17 mouse cellular contexts compared by ENCODE assay signal in genomic region chr17:10146576-10146975, GRCm38 (mm10).
A peak's percentile ranks its signal among the peaks of the same experiment; 100 is the strongest.
DNase-seq lines count a peak whose midpoint lies in the region; ATAC-seq lines count a peak whose summit lies in the region.
"Had no signal": no experiment of that assay in that cellular context is flagged by ENCODE, and none has a peak within 500 bp of the region (broad histone marks: within the 10 kb centered on the region; RNA-seq: fewer than 3 reads in every experiment).

No protein-coding gene starts in this region.

- peaks cover 32% of the 10 kb centered on the region for H3K4me1 ChIP-seq in heart, embryonic 10.5 days
- peaks cover 14% of the 10 kb centered on the region; the same call in 1 of the 2 replicates for H3K4me1 ChIP-seq in heart, embryonic 11.5 days (ENCODE audit: control insufficient read depth, insufficient read depth, low read length)
- H3K4me1 ChIP-seq in heart, embryonic 16.5 days (ENCODE audit: control insufficient read depth, insufficient read depth, low read length): peaks cover 13% of the 10 kb centered on the region
- H3K4me1 ChIP-seq: kidney, embryonic 15.5 days had no signal

- H3K4me3 ChIP-seq in heart, embryonic 10.5 days: no peak overlapping the region
- H3K4me3 ChIP-seq in heart, embryonic 11.5 days (ENCODE audit: low read depth, low read length): no peak overlapping the region
- no peak overlapping the region for H3K4me3 ChIP-seq in heart, embryonic 16.5 days (ENCODE audit: low read length)
- H3K4me3 ChIP-seq: embryonic facial prominence, embryonic 13.5 days; hindbrain, embryonic 15.5 days; kidney, embryonic 15.5 days had no signal

- H3K27me3 ChIP-seq in heart, embryonic 10.5 days (ENCODE audit: insufficient read depth, poor library complexity, severe bottlenecking): no peaks in the 10 kb centered on the region
- H3K27me3 ChIP-seq in heart, embryonic 11.5 days (ENCODE audit: control insufficient read depth, insufficient read depth, low read length): no peaks in the 10 kb centered on the region
- no peaks in the 10 kb centered on the region for H3K27me3 ChIP-seq in heart, embryonic 16.5 days (ENCODE audit: control insufficient read depth, insufficient read depth, low read length)
- H3K27me3 ChIP-seq: embryonic facial prominence, embryonic 13.5 days; hindbrain, embryonic 15.5 days; kidney, embryonic 15.5 days had no signal

- WGBS in heart, embryonic 10.5 days: 59% methylated on average over 3 of the region's 3 CpGs
- 47% methylated on average over 3 of the region's 3 CpGs for WGBS in heart, embryonic 11.5 days (ENCODE audit: insufficient replicate concordance)
- 38% methylated on average over 3 of the region's 3 CpGs for WGBS in heart, embryonic 16.5 days

- DNase-seq in heart, embryonic 10.5 days (ENCODE audit: low spot score): no peak
- no peak for DNase-seq in heart, postnatal 25 days (ENCODE audit: low spot score)
- DNase-seq in Muller cell, postnatal 12 days (ENCODE audit: inconsistent ontology term): peak; percentile 56
- peak; percentile 28 for DNase-seq in brain, adult 2 months (ENCODE audit: low read depth, low spot score)
- DNase-seq in lung, postnatal 10 days: no peak
- DNase-seq: adrenal gland, adult 8-10 months; cerebellum, adult 11-12 months; cerebellum, adult 9-10 months; cerebellum, postnatal 25 days; gastrocnemius, postnatal 14 days; kidney, adult 2 months had no signal

- no peaks in the 10 kb centered on the region for H3K36me3 ChIP-seq in heart, embryonic 10.5 days
- no peaks in the 10 kb centered on the region for H3K36me3 ChIP-seq in heart, embryonic 11.5 days (ENCODE audit: control insufficient read depth, insufficient read depth, low read length)
- no peaks in the 10 kb centered on the region for H3K36me3 ChIP-seq in heart, embryonic 16.5 days (ENCODE audit: control insufficient read depth, insufficient read depth)
- H3K36me3 ChIP-seq: embryonic facial prominence, embryonic 13.5 days; hindbrain, embryonic 15.5 days; kidney, embryonic 15.5 days had no signal

- H3K27ac ChIP-seq in heart, embryonic 10.5 days: peak overlapping the region; percentile 53; the same call in 1 of the 2 replicates
- H3K27ac ChIP-seq in heart, embryonic 11.5 days (ENCODE audit: low read depth, low read length): no peak overlapping the region
- H3K27ac ChIP-seq in heart, embryonic 16.5 days (ENCODE audit: low read length): peak overlapping the region; percentile 44; the same call in 1 of the 2 replicates
- H3K27ac ChIP-seq: embryonic facial prominence, embryonic 13.5 days; hindbrain, embryonic 15.5 days; kidney, embryonic 15.5 days had no signal

- intact Hi-C loops in heart, postnatal 25 days (cut with DNase I): no loop called here

- no peak overlapping the region for H3K9ac ChIP-seq in heart, embryonic 11.5 days (ENCODE audit: low read depth, low read length)
- H3K9ac ChIP-seq in heart, embryonic 16.5 days (ENCODE audit: low read length): no peak overlapping the region
- H3K9ac ChIP-seq: embryonic facial prominence, embryonic 13.5 days; hindbrain, embryonic 15.5 days; kidney, embryonic 15.5 days had no signal

- H3K9me3 ChIP-seq in heart, embryonic 10.5 days: no peaks in the 10 kb centered on the region
- no peaks in the 10 kb centered on the region for H3K9me3 ChIP-seq in heart, embryonic 11.5 days (replicated peaks; ENCODE audit: control insufficient read depth, low read length)
- H3K9me3 ChIP-seq in heart, embryonic 16.5 days (replicated peaks; ENCODE audit: control insufficient read depth, low read length): no peaks in the 10 kb centered on the region; the same call in 1 of the 2 replicates
- H3K9me3 ChIP-seq: embryonic facial prominence, embryonic 13.5 days; hindbrain, embryonic 15.5 days; kidney, embryonic 15.5 days had no signal

- no peak for ATAC-seq in heart, embryonic 11.5 days (replicated peaks; ENCODE audit: insufficient number of reproducible peaks, low FRiP score, low TSS enrichment)
- ATAC-seq in heart, embryonic 16.5 days (replicated peaks; ENCODE audit: extremely low read depth, insufficient read depth, low FRiP score): no peak; the same call in 1 of the 2 replicates
- ATAC-seq: intestine, embryonic 16.5 days had no signal

- H3K4me2 ChIP-seq in heart, embryonic 11.5 days: no peak overlapping the region
- H3K4me2 ChIP-seq in heart, embryonic 16.5 days (ENCODE audit: low read depth, low read length): no peak overlapping the region
- H3K4me2 ChIP-seq: embryonic facial prominence, embryonic 13.5 days; hindbrain, embryonic 15.5 days; kidney, embryonic 15.5 days had no signal

Comparison
In these comparisons a context has a peak if more than half of its experiments do, and no peak if none do; other contexts are left out.
1. DNase-seq: peak in Muller cell, postnatal 12 days (single experiment) and brain, adult 2 months (single experiment); none in heart, embryonic 10.5 days (single experiment), heart, postnatal 25 days (single experiment) and lung, postnatal 10 days (single experiment).